Mouse (Mus musculus): ENCODE data around the gene Axin2. TPM values are rescaled to one million over a fixed set of nuclear protein-coding genes. Genes with fewer than 3 reads are reported as not detected.

The Axin2 gene
- total and polyA plus RNA-seq, 3 experiments, result 14.2 to 29.9 (median 16.6) TPM

GRCm38 (mm10) chr11:108963476-108964232 is 43.5 kb downstream of the Axin2 start:
- Histone ChIP-seq H3K79me2 (replicated peaks; ENCODE audit: control insufficient read depth, extremely low read depth, insufficient read depth, poor library complexity, severe bottlenecking) (no peaks in the 10 kb centered on the region), H3K9me3 (replicated peaks; ENCODE audit: low read length) (no peaks in the 10 kb centered on the region), H3K27me3 (replicated peaks) (no peaks in the 10 kb centered on the region), H3K4me3 (replicated peaks in 1 of 3; ENCODE audit: low read depth in 2 of 3, low read length in 2 of 3, poor library complexity in 1 of 3) (no peak overlapping the region), H3K4me1 (ENCODE audit: control insufficient read depth in 1 of 2, insufficient read depth in 2 of 2) (peaks cover 5 to 25% of the 10 kb centered on the region in 2 experiments), H3K36me3 (replicated peaks in 1 of 2; ENCODE audit: control insufficient read depth in 1 of 2, insufficient read depth in 1 of 2, low read length in 1 of 2) (no peaks in the 10 kb centered on the region), H3K27ac (ENCODE audit: insufficient read depth, low read depth) (no peak overlapping the region), H3K4me2 (ENCODE audit: insufficient read depth, low read depth, poor library complexity, severe bottlenecking) (peak overlapping the region; percentile 57), H3K9ac (ENCODE audit: insufficient read depth, low read depth) (no peak overlapping the region)
- dilution Hi-C loops (cut with MboI; ENCODE audit: extremely low pct_ligation_motif_present, extremely low pct_unique_long_range_greater_than_20kb, low sequenced_read_pairs) (no loop called here), in situ Hi-C loops (cut with MboI; ENCODE audit: low pct_ligation_motif_present, low pct_unique_long_range_greater_than_20kb, low sequenced_read_pairs) (no loop called here)
- DNase-seq (ENCODE audit: extremely low read depth), result peak; percentile 85
- TF ChIP-seq NELFE (IDR thresholded peaks at IDR 0.05; ENCODE audit: low read depth, low read length) (no peak), USF2 (conservative IDR thresholded peaks at IDR 0.05; ENCODE audit: low read depth, low read length) (no peak), USF1 (IDR thresholded peaks at IDR 0.05; ENCODE audit: low read depth, low read length) (no peak), MYC (IDR thresholded peaks at IDR 0.05; ENCODE audit: low read depth, low read length) (peak; percentile 65), ZMIZ1 (IDR thresholded peaks at IDR 0.05; ENCODE audit: low read depth, low read length) (peak; percentile 50; the same call in 1 of the 2 replicates), BHLHE40 (IDR thresholded peaks at IDR 0.05; ENCODE audit: low read depth, low read length) (peak; percentile 80), MXI1 (IDR thresholded peaks at IDR 0.05; ENCODE audit: low read depth, low read length) (peak; percentile 68; the same call in 1 of the 2 replicates), RCOR1 (conservative IDR thresholded peaks at IDR 0.05; ENCODE audit: low read depth, low read length) (peak; percentile 79), TCF12 (IDR thresholded peaks at IDR 0.05; ENCODE audit: low read depth, low read length) (peak; percentile 67; the same call in 1 of the 2 replicates), ZNF384 (IDR thresholded peaks at IDR 0.05; ENCODE audit: low read depth, low read length) (peak; percentile 64), POLR2AphosphoS2 (IDR thresholded peaks at IDR 0.05; ENCODE audit: low read depth, low read length) (no peak), CHD2 (IDR thresholded peaks at IDR 0.05; ENCODE audit: low read length) (peak; percentile 88), NRF1 (IDR thresholded peaks at IDR 0.05; ENCODE audit: low read depth, low read length) (no peak), EP300 (IDR thresholded peaks at IDR 0.05; ENCODE audit: low read length) (peak; percentile 97), KAT2A (IDR thresholded peaks at IDR 0.05; ENCODE audit: insufficient replicate concordance, low read length) (no peak), SMC3 (IDR thresholded peaks at IDR 0.05; ENCODE audit: low read depth, low read length) (no peak), ZC3H11A (IDR thresholded peaks at IDR 0.05; ENCODE audit: low read depth, low read length) (no peak), ELF1 (IDR thresholded peaks at IDR 0.05; ENCODE audit: low read depth, low read length) (peak; percentile 26; the same call in 1 of the 2 replicates), CTCF (conservative IDR thresholded peaks at IDR 0.05 in 1 of 2, IDR thresholded peaks at IDR 0.05 in 1 of 2; ENCODE audit: low read depth in 2 of 2, low read length in 2 of 2) (no peak), MEF2A (IDR thresholded peaks at IDR 0.05; ENCODE audit: borderline replicate concordance, low read depth, low read length) (peak; percentile 79), SIN3A (IDR thresholded peaks at IDR 0.05; ENCODE audit: low read length) (peak; percentile 78), HCFC1 (IDR thresholded peaks at IDR 0.05; ENCODE audit: low read depth, low read length) (peak; percentile 31; the same call in 1 of the 2 replicates), TBP (conservative IDR thresholded peaks at IDR 0.05; ENCODE audit: low read depth, low read length) (no peak), ZKSCAN1 (IDR thresholded peaks at IDR 0.05; ENCODE audit: borderline replicate concordance, low read depth, low read length) (no peak), RAD21 (IDR thresholded peaks at IDR 0.05; ENCODE audit: low read depth, low read length) (peak; percentile 1), UBTF (IDR thresholded peaks at IDR 0.05; ENCODE audit: low read depth, low read length) (no peak), GABPA (IDR thresholded peaks at IDR 0.05; ENCODE audit: insufficient replicate concordance, low read depth, low read length) (no peak), CHD1 (IDR thresholded peaks at IDR 0.05; ENCODE audit: low read depth, low read length) (0 out of 2 replicates have a peak, but pooled peaks have one; percentile 44), ETS1 (conservative IDR thresholded peaks at IDR 0.05; ENCODE audit: low read depth, low read length) (peak; percentile 90), MAX (IDR thresholded peaks at IDR 0.05; ENCODE audit: low read length) (peak; percentile 58), JUN (IDR thresholded peaks at IDR 0.05; ENCODE audit: insufficient read depth, low read depth, low read length) (peak; percentile 89), MAFK (IDR thresholded peaks at IDR 0.05; ENCODE audit: insufficient replicate concordance, low read length) (peak; percentile 70), E2F4 (IDR thresholded peaks at IDR 0.05; ENCODE audit: insufficient replicate concordance, low read depth, low read length) (no peak), PAX5 (IDR thresholded peaks at IDR 0.05; ENCODE audit: low read length) (no peak), POLR2A (IDR thresholded peaks at IDR 0.05; ENCODE audit: low read depth, low read length) (no peak), JUND (conservative IDR thresholded peaks at IDR 0.05; ENCODE audit: low read depth, low read length) (peak; percentile 89), MAZ (IDR thresholded peaks at IDR 0.05; ENCODE audit: low read depth, low read length) (peak; percentile 92), IRF4 (IDR thresholded peaks at IDR 0.05; ENCODE audit: low read depth, low read length) (peak; percentile 95)
